8 mouse cellular contexts compared by ENCODE assay signal in genomic region chr5:88765587-88765986, GRCm38 (mm10). TPM values are rescaled to one million over a fixed set of nuclear protein-coding genes. Genes with fewer than 3 reads are reported as not detected.
DNase-seq lines count a peak whose midpoint lies in the region; ATAC-seq and TF ChIP-seq lines count a peak whose summit lies in the region.

No protein-coding gene starts in this region.

- no peaks in the 10 kb centered on the region for H3K27me3 ChIP-seq in neural tube, embryonic 11.5 days (ENCODE audit: control insufficient read depth, insufficient read depth, low read length)
- H3K27me3 ChIP-seq in limb, embryonic 14.5 days (ENCODE audit: control insufficient read depth, insufficient read depth, low read length): no peaks in the 10 kb centered on the region
- no peaks in the 10 kb centered on the region for H3K27me3 ChIP-seq in stomach, postnatal 0 days (ENCODE audit: control insufficient read depth, insufficient read depth, low read length)

- no peak for TF ChIP-seq CTCF in stomach, postnatal 0 days (IDR thresholded peaks at IDR 0.05; ENCODE audit: low read depth)

- H3K36me3 ChIP-seq in neural tube, embryonic 11.5 days (ENCODE audit: control insufficient read depth, insufficient read depth, low read length): peaks cover 1% of the 10 kb centered on the region; the same call in 1 of the 2 replicates
- peaks cover 8% of the 10 kb centered on the region for H3K36me3 ChIP-seq in limb, embryonic 14.5 days (ENCODE audit: control insufficient read depth, insufficient read depth, low read length)
- H3K36me3 ChIP-seq in stomach, postnatal 0 days (ENCODE audit: control insufficient read depth, insufficient read depth, low read length): no peaks in the 10 kb centered on the region

- H3K4me1 ChIP-seq in neural tube, embryonic 11.5 days (ENCODE audit: control insufficient read depth, insufficient read depth, low read length): peaks cover 10% of the 10 kb centered on the region
- H3K4me1 ChIP-seq in limb, embryonic 14.5 days (ENCODE audit: control insufficient read depth, insufficient read depth, low read length): peaks cover 11% of the 10 kb centered on the region
- no peaks in the 10 kb centered on the region for H3K4me1 ChIP-seq in stomach, postnatal 0 days (replicated peaks; ENCODE audit: control insufficient read depth, insufficient read depth)

- peak overlapping the region; percentile 93 for H3K27ac ChIP-seq in neural tube, embryonic 11.5 days (ENCODE audit: low read depth, low read length)
- peak overlapping the region; percentile 82 for H3K27ac ChIP-seq in limb, embryonic 14.5 days (replicated peaks; ENCODE audit: low read depth, low read length)
- H3K27ac ChIP-seq in stomach, postnatal 0 days (replicated peaks): no peak overlapping the region

- peak overlapping the region; percentile 89 for H3K9ac ChIP-seq in neural tube, embryonic 11.5 days (ENCODE audit: low read length)
- H3K9ac ChIP-seq in limb, embryonic 14.5 days (ENCODE audit: low read depth, low read length, severe bottlenecking): peak overlapping the region; percentile 82
- peak overlapping the region; percentile 80 for H3K9ac ChIP-seq in stomach, postnatal 0 days (ENCODE audit: low read length)

- peak overlapping the region; percentile 50 for H3K4me2 ChIP-seq in neural tube, embryonic 11.5 days (ENCODE audit: low read depth)
- H3K4me2 ChIP-seq in limb, embryonic 14.5 days (replicated peaks; ENCODE audit: low read depth, low read length, severe bottlenecking): peak overlapping the region; percentile 56
- H3K4me2 ChIP-seq in stomach, postnatal 0 days (replicated peaks; ENCODE audit: low read depth): peak overlapping the region; percentile 75

- no peaks in the 10 kb centered on the region for H3K9me3 ChIP-seq in neural tube, embryonic 11.5 days (ENCODE audit: control insufficient read depth, low read length)
- H3K9me3 ChIP-seq in limb, embryonic 14.5 days (ENCODE audit: control insufficient read depth, low read length): no peaks in the 10 kb centered on the region
- no peaks in the 10 kb centered on the region for H3K9me3 ChIP-seq in stomach, postnatal 0 days (ENCODE audit: control insufficient read depth, low read length)

- ATAC-seq in cerebellum, adult (ENCODE audit: insufficient number of reproducible peaks, low FRiP score, low TSS enrichment): 0 out of 2 replicates have a peak, but pooled peaks have one; percentile 1
- no peak for ATAC-seq in neural tube, embryonic 11.5 days (ENCODE audit: insufficient read depth, low FRiP score, low TSS enrichment)
- ATAC-seq in limb, embryonic 14.5 days (ENCODE audit: low FRiP score, low read depth): no peak
- ATAC-seq in stomach, postnatal 0 days (ENCODE audit: low FRiP score, low TSS enrichment): no peak

- no peak for DNase-seq in cerebellum, adult 18-20 months
- no peak for DNase-seq in neural tube, embryonic 11.5 days (ENCODE audit: low spot score)
- DNase-seq in neural tube, embryonic 10.5 days (ENCODE audit: extremely low spot score, low spot score): no peak
- no peak for DNase-seq in limb, embryonic 14.5 days (ENCODE audit: low spot score)
- DNase-seq in stomach, postnatal 0 days (ENCODE audit: low spot score): no peak
- DNase-seq in spleen, postnatal 36 days (ENCODE audit: low spot score in 2 of 2): no peak
- no peak for DNase-seq in right cerebral cortex, adult 2 months (ENCODE audit: low spot score in 2 of 2)

- WGBS in neural tube, embryonic 11.5 days: 14% methylated on average over 6 of the region's 6 CpGs
- 12% methylated on average over 6 of the region's 6 CpGs for WGBS in limb, embryonic 14.5 days
- 14% methylated on average over 6 of the region's 6 CpGs for WGBS in stomach, postnatal 0 days

- H3K4me3 ChIP-seq in neural tube, embryonic 11.5 days (ENCODE audit: low read depth, low read length): peak overlapping the region; percentile 78
- H3K4me3 ChIP-seq in limb, embryonic 14.5 days (replicated peaks; ENCODE audit: low read length): peak overlapping the region; percentile 74
- peak overlapping the region; percentile 78 for H3K4me3 ChIP-seq in stomach, postnatal 0 days (ENCODE audit: low read depth, low read length)

- TF ChIP-seq EP300 in stomach, postnatal 0 days (optimal IDR thresholded peaks at IDR 0.05): no peak

- TF ChIP-seq POLR2A in limb, embryonic 14.5 days (IDR thresholded peaks at IDR 0.05; ENCODE audit: borderline replicate concordance, extremely low read depth, insufficient read depth, insufficient read length): no peak

RNA-seq across cellular contexts. Expression of gene Dck, which starts 0.8 kb away (rescaled TPM):
- 118 and 119 TPM in 2 replicates for polyA plus RNA-seq in neural tube, embryonic 11.5 days (2014; fragmentation: Nextera tagmentation; extraction: Ambion mirVana)
- 23.5 and 23.8 TPM in 2 replicates for polyA plus RNA-seq in limb, embryonic 14.5 days (2012; rRNA removed)
- polyA plus RNA-seq in limb, embryonic 14.5 days (2014; fragmentation: Nextera tagmentation; extraction: Ambion mirVana): 35.6 and 40.1 TPM in 2 replicates
- 11.0 and 12.4 TPM in 2 replicates for polyA plus RNA-seq in stomach, postnatal 0 days (2015; fragmentation: Nextera tagmentation; extraction: Ambion mirVana)

RNA-seq across cellular contexts. Expression of gene Mob1b, which starts 44.9 kb away (rescaled TPM):
- 15.6 and 16.2 TPM in 2 replicates for polyA plus RNA-seq in neural tube, embryonic 11.5 days (2014; fragmentation: Nextera tagmentation; extraction: Ambion mirVana)
- 11.3 and 11.6 TPM in 2 replicates for polyA plus RNA-seq in limb, embryonic 14.5 days (2012; rRNA removed)
- polyA plus RNA-seq in limb, embryonic 14.5 days (2014; fragmentation: Nextera tagmentation; extraction: Ambion mirVana): 11.6 and 12.9 TPM in 2 replicates
- polyA plus RNA-seq in stomach, postnatal 0 days (2015; fragmentation: Nextera tagmentation; extraction: Ambion mirVana): 7.9 and 10.1 TPM in 2 replicates
